In genomic region chr13:91160616-91161015, GRCm38 (mm10) we compare ENCODE assay signal across 18 mouse cellular contexts.
"Had no signal": no experiment of that assay in that cellular context is flagged by ENCODE, and none has a peak within 500 bp of the region (broad histone marks: within the 10 kb centered on the region; RNA-seq: fewer than 3 reads in every experiment).

No protein-coding gene starts in this region.

- ATAC-seq: forebrain, embryonic 13.5 days; forebrain, embryonic 14.5 days; forebrain, embryonic 15.5 days; forebrain, embryonic 16.5 days; forebrain, postnatal 0 days had no signal

- DNase-seq: cerebellum, adult 8-10 months; cerebellum, adult 9-10 months; cerebellum, adult 9-11 months; cerebellum, postnatal 10 days; cerebellum, postnatal 14 days; cerebellum, postnatal 25 days; cerebellum, postnatal 36 days; embryo, embryonic 11 days; forebrain, postnatal 0 days; gastrocnemius, postnatal 10 days; gastrocnemius, postnatal 14 days; gastrocnemius, postnatal 36 days; heart, adult 18-20 months; heart, adult 2 months had no signal
